Comparison of ENCODE assay signal across 12 mouse cellular contexts in the genomic region with DNA sequence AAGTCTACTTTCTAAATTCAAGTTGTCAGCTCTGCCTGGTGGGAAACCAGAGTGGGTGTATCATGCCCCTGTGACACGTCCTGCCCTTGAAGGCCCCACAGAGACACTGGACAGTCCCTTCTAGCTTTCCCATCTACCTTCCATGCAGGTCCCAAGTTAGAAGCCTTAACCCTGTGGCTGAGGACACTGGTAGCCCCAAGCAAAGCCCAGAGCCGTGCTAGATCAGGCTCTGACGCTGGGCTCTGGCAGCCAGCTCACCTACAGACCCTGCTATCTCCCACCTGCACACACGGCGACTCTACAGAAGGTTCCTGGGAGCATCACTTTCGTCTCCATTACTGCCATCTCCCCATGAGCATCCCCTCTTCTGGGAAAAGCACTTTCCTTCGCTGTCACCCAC. TPM values are rescaled to one million over a fixed set of nuclear protein-coding genes. Genes with fewer than 3 reads are reported as not detected.
DNase-seq lines count a peak whose midpoint lies in the region; ATAC-seq and TF ChIP-seq lines count a peak whose summit lies in the region.
"Had no signal": no experiment of that assay in that cellular context is flagged by ENCODE, and none has a peak within 500 bp of the region (broad histone marks: within the 10 kb centered on the region; RNA-seq: fewer than 3 reads in every experiment).

No protein-coding gene starts in this region.

- H3K4me3 ChIP-seq in hindbrain, postnatal 0 days (ENCODE audit: low read length) = no peak overlapping the region
- H3K4me3 ChIP-seq in hindbrain, embryonic 11.5 days (ENCODE audit: low read depth, low read length) = no peak overlapping the region
- H3K4me3 ChIP-seq in intestine, embryonic 16.5 days (ENCODE audit: low read length) = peak overlapping the region; percentile 44
- H3K4me3 ChIP-seq: embryonic facial prominence, embryonic 12.5 days; neural tube, embryonic 13.5 days had no signal

- ATAC-seq in hindbrain, postnatal 0 days = no peak
- ATAC-seq in hindbrain, embryonic 11.5 days (ENCODE audit: low FRiP score) = no peak
- ATAC-seq in intestine, embryonic 16.5 days = no peak

- H3K4me1 ChIP-seq in hindbrain, postnatal 0 days (ENCODE audit: insufficient read depth, low read length) = no peaks in the 10 kb centered on the region
- no peaks in the 10 kb centered on the region for H3K4me1 ChIP-seq in hindbrain, embryonic 11.5 days (replicated peaks; ENCODE audit: control insufficient read depth, insufficient read depth, low read length)
- H3K4me1 ChIP-seq in intestine, embryonic 16.5 days (ENCODE audit: control insufficient read depth, insufficient read depth, low read length) = peaks cover 31% of the 10 kb centered on the region
- H3K4me1 ChIP-seq: embryonic facial prominence, embryonic 12.5 days; neural tube, embryonic 13.5 days had no signal

- no peaks in the 10 kb centered on the region for H3K27me3 ChIP-seq in hindbrain, postnatal 0 days (ENCODE audit: insufficient read depth, low read length)
- H3K27me3 ChIP-seq in hindbrain, embryonic 11.5 days (ENCODE audit: control insufficient read depth, insufficient read depth, low read length) = no peaks in the 10 kb centered on the region
- no peaks in the 10 kb centered on the region for H3K27me3 ChIP-seq in intestine, embryonic 16.5 days (replicated peaks; ENCODE audit: control insufficient read depth, insufficient read depth, low read length)
- H3K27me3 ChIP-seq: embryonic facial prominence, embryonic 12.5 days; neural tube, embryonic 13.5 days had no signal

- H3K9me3 ChIP-seq in hindbrain, postnatal 0 days (ENCODE audit: low read length) = no peaks in the 10 kb centered on the region
- H3K9me3 ChIP-seq in hindbrain, embryonic 11.5 days (ENCODE audit: control insufficient read depth, low read length) = no peaks in the 10 kb centered on the region
- no peaks in the 10 kb centered on the region for H3K9me3 ChIP-seq in intestine, embryonic 16.5 days (ENCODE audit: control insufficient read depth, low read length)
- H3K9me3 ChIP-seq: embryonic facial prominence, embryonic 12.5 days; neural tube, embryonic 13.5 days had no signal

- 0 out of 2 replicates have a peak overlapping the region, but pooled peaks have one; percentile 16 for H3K4me2 ChIP-seq in hindbrain, postnatal 0 days (ENCODE audit: low read depth, low read length)
- no peak overlapping the region for H3K4me2 ChIP-seq in hindbrain, embryonic 11.5 days (replicated peaks; ENCODE audit: low read depth, low read length)
- H3K4me2 ChIP-seq in intestine, embryonic 16.5 days (ENCODE audit: low read depth, low read length) = peak overlapping the region; percentile 49
- H3K4me2 ChIP-seq: embryonic facial prominence, embryonic 12.5 days; neural tube, embryonic 13.5 days had no signal

- no peaks in the 10 kb centered on the region for H3K36me3 ChIP-seq in hindbrain, postnatal 0 days (ENCODE audit: insufficient read depth, low read length)
- H3K36me3 ChIP-seq in hindbrain, embryonic 11.5 days (ENCODE audit: control insufficient read depth, insufficient read depth, low read length) = no peaks in the 10 kb centered on the region
- H3K36me3 ChIP-seq in intestine, embryonic 16.5 days (ENCODE audit: control insufficient read depth, insufficient read depth, low read length) = no peaks in the 10 kb centered on the region
- H3K36me3 ChIP-seq: embryonic facial prominence, embryonic 12.5 days; neural tube, embryonic 13.5 days had no signal

- no peak for DNase-seq in hindbrain, postnatal 0 days (ENCODE audit: low spot score)
- no peak for DNase-seq in hindbrain, embryonic 11.5 days (ENCODE audit: low spot score)
- peak; percentile 32 for DNase-seq in thymus, postnatal 14 days
- DNase-seq in thymus, postnatal 0 days (ENCODE audit: low spot score) = no peak
- DNase-seq in thymus, postnatal 36 days = peak; percentile 30 to 39
- DNase-seq in B cell, adult 2 months = no peak
- no peak for DNase-seq in cerebellum, postnatal 10 days
- DNase-seq: lung, adult 18-20 months; right cerebral cortex, postnatal 4 days had no signal

- H3K27ac ChIP-seq in hindbrain, postnatal 0 days = no peak overlapping the region
- no peak overlapping the region for H3K27ac ChIP-seq in hindbrain, embryonic 11.5 days (ENCODE audit: low read depth, low read length)
- peak overlapping the region; percentile 69; the same call in 1 of the 2 replicates for H3K27ac ChIP-seq in intestine, embryonic 16.5 days (ENCODE audit: low read length)
- H3K27ac ChIP-seq: embryonic facial prominence, embryonic 12.5 days; neural tube, embryonic 13.5 days had no signal

- no peak overlapping the region for H3K9ac ChIP-seq in hindbrain, postnatal 0 days (replicated peaks; ENCODE audit: low read length)
- H3K9ac ChIP-seq in hindbrain, embryonic 11.5 days (ENCODE audit: low read depth, low read length) = no peak overlapping the region
- peak overlapping the region; percentile 65; the same call in 1 of the 2 replicates for H3K9ac ChIP-seq in intestine, embryonic 16.5 days (ENCODE audit: low read depth, low read length)
- H3K9ac ChIP-seq: embryonic facial prominence, embryonic 12.5 days; neural tube, embryonic 13.5 days had no signal

- WGBS in hindbrain, postnatal 0 days = 88% methylated on average over 7 of the region's 7 CpGs
- 87% methylated on average over 7 of the region's 7 CpGs for WGBS in hindbrain, embryonic 11.5 days
- 79% methylated on average over 7 of the region's 7 CpGs for WGBS in intestine, embryonic 16.5 days

- TF ChIP-seq CTCF in hindbrain, postnatal 0 days (IDR thresholded peaks at IDR 0.05; ENCODE audit: low read depth) = no peak

RNA-seq across cellular contexts. Expression of a gene that starts 1.2 kb away (rescaled TPM):
- total RNA-seq in hindbrain, postnatal 0 days (2014; rRNA removed) = 19.0 and 21.8 TPM in 2 replicates
- 23.3 and 24.0 TPM in 2 replicates for polyA plus RNA-seq in hindbrain, postnatal 0 days (2015; fragmentation: Nextera tagmentation; extraction: Ambion mirVana)
- 6.8 and 7.7 TPM in 2 replicates for polyA plus RNA-seq in hindbrain, embryonic 11.5 days (2014; fragmentation: Nextera tagmentation; extraction: Ambion mirVana)
- polyA plus RNA-seq in thymus, postnatal 0 days (2015; fragmentation: Nextera tagmentation; extraction: Ambion mirVana) = 421 and 488 TPM in 2 replicates
- 96.1 and 111 TPM in 2 replicates for polyA plus RNA-seq in intestine, embryonic 16.5 days (2015; fragmentation: Nextera tagmentation; extraction: Ambion mirVana)

Comparison
In these comparisons a context has a peak if more than half of its experiments do, and no peak if none do; other contexts are left out.
1. DNase-seq: peak in thymus, postnatal 14 days (single experiment) and thymus, postnatal 36 days (2 of 2); none in hindbrain, postnatal 0 days (single experiment), hindbrain, embryonic 11.5 days (single experiment), thymus, postnatal 0 days (single experiment), B cell, adult 2 months (0 of 2) and cerebellum, postnatal 10 days (0 of 2).